ENCODE assay signal across 9 mouse cellular contexts in the genomic region with DNA sequence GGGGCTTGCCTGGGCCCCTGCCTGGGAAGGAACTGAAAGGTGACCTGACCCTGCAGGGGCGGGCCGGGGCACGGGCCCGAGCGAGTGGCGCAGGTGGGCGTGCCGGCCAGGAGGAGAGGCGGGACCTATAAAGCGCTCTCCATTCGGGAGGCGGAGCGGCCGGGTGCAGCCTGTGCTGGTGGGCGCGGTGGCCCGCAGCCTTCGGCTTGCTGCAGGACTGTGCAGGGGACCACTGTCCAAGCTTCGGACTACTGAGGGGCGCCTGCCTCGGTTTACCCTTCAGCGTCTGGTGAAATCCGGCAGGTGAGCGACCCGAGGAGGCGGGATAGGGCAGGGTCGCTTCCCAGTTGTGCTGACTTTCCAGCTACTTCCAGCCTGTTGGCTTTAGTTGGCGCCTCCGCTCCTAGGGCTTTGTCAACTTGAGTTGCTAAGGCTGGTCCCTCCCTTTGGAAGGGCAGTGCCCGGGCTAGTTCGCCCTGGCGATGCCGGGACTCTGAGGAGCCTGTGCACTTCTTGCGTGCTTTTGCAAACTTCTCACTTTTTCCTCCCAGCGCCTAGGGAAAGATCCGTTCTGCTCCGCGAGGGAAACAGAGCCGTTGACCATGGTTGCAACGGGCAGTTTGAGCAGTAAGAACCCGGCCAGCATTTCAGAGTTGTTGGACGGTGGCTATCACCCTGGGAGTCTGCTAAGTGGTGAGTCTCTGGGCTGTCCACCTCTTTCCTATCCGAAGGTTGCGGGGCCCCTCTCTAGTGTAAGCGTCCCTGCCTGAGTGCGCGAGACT. TPM values are rescaled to one million over a fixed set of nuclear protein-coding genes. Genes with fewer than 3 reads are reported as not detected.
DNase-seq lines count a peak whose midpoint lies in the region; ATAC-seq and TF ChIP-seq lines count a peak whose summit lies in the region.
"Had no signal": no experiment of that assay in that cellular context is flagged by ENCODE, and none has a peak within 500 bp of the region (broad histone marks: within the 10 kb centered on the region; RNA-seq: fewer than 3 reads in every experiment).

No protein-coding gene starts in this region.

- TF ChIP-seq POLR2A in cerebellum, adult 2 months (IDR thresholded peaks at IDR 0.05; ENCODE audit: borderline replicate concordance, insufficient read depth, low read length): no peak
- 0 out of 2 replicates have a peak, but pooled peaks have one; percentile 41 for TF ChIP-seq POLR2A in limb, embryonic 14.5 days (IDR thresholded peaks at IDR 0.05; ENCODE audit: borderline replicate concordance, extremely low read depth, insufficient read depth, insufficient read length)

- peak; percentile 41 for DNase-seq in layer of hippocampus, adult 11-12 months (ENCODE audit: low spot score)
- no peak for DNase-seq in layer of hippocampus, adult 8-10 months (ENCODE audit: low spot score in 2 of 2)
- DNase-seq in cerebellum, adult 2 months: peak; percentile 15 to 25
- peak; percentile 51 for DNase-seq in forelimb bud, embryonic 11.5 days (ENCODE audit: low read depth, low spot score)
- peak; percentile 37 for DNase-seq in limb, embryonic 14.5 days (ENCODE audit: low spot score)

- no peaks in the 10 kb centered on the region; the same call in 1 of the 2 replicates for H3K27me3 ChIP-seq in cerebellum, adult 2 months (ENCODE audit: control insufficient read depth, insufficient read depth, low read length)
- H3K27me3 ChIP-seq in hindbrain, embryonic 12.5 days: peaks cover 19% of the 10 kb centered on the region
- H3K27me3 ChIP-seq in limb, embryonic 14.5 days (ENCODE audit: control insufficient read depth, insufficient read depth, low read length): peaks cover 10% of the 10 kb centered on the region; the same call in 1 of the 2 replicates
- peaks cover 16% of the 10 kb centered on the region for H3K27me3 ChIP-seq in midbrain, embryonic 12.5 days
- no peaks in the 10 kb centered on the region for H3K27me3 ChIP-seq in stomach, embryonic 14.5 days (ENCODE audit: control insufficient read depth, insufficient read depth, low read length)

- no peak for TF ChIP-seq CTCF in cerebellum, adult 2 months (IDR thresholded peaks at IDR 0.05; ENCODE audit: borderline replicate concordance, insufficient read depth, low read depth, low read length)

- 2% methylated on average over 47 of the region's 47 CpGs for WGBS in cerebellum, adult 2 months
- WGBS in hindbrain, embryonic 12.5 days: 1% methylated on average over 47 of the region's 47 CpGs
- WGBS in limb, embryonic 14.5 days: 2% methylated on average over 44 of the region's 47 CpGs
- under 1% methylated on average over 47 of the region's 47 CpGs for WGBS in midbrain, embryonic 12.5 days
- WGBS in stomach, embryonic 14.5 days: under 1% methylated on average over 47 of the region's 47 CpGs

- H3K4me2 ChIP-seq in hindbrain, embryonic 12.5 days (replicated peaks): peak overlapping the region; percentile 80
- H3K4me2 ChIP-seq in limb, embryonic 14.5 days (replicated peaks; ENCODE audit: low read depth, low read length, severe bottlenecking): peak overlapping the region; percentile 96
- H3K4me2 ChIP-seq in midbrain, embryonic 12.5 days (replicated peaks): peak overlapping the region; percentile 87
- H3K4me2 ChIP-seq in stomach, embryonic 14.5 days (replicated peaks; ENCODE audit: low read depth, low read length): peak overlapping the region; percentile 84

- H3K36me3 ChIP-seq in hindbrain, embryonic 12.5 days: no peaks in the 10 kb centered on the region
- H3K36me3 ChIP-seq in limb, embryonic 14.5 days (ENCODE audit: control insufficient read depth, insufficient read depth, low read length): 0 out of 2 replicates have a peak, but pooled peaks cover 3% of the 10 kb centered on the region
- H3K36me3 ChIP-seq in midbrain, embryonic 12.5 days: 0 out of 2 replicates have a peak, but pooled peaks cover 3% of the 10 kb centered on the region
- H3K36me3 ChIP-seq in stomach, embryonic 14.5 days (ENCODE audit: control insufficient read depth, insufficient read depth, low read length): no peaks in the 10 kb centered on the region
- H3K36me3 ChIP-seq: G1E had no signal

- H3K9me3 ChIP-seq in hindbrain, embryonic 12.5 days (replicated peaks): no peaks in the 10 kb centered on the region
- H3K9me3 ChIP-seq in limb, embryonic 14.5 days (ENCODE audit: control insufficient read depth, low read length): no peaks in the 10 kb centered on the region
- H3K9me3 ChIP-seq in midbrain, embryonic 12.5 days: no peaks in the 10 kb centered on the region
- H3K9me3 ChIP-seq in stomach, embryonic 14.5 days (ENCODE audit: control insufficient read depth, low read depth, low read length): no peaks in the 10 kb centered on the region
- H3K9me3 ChIP-seq: G1E had no signal

- peak overlapping the region; percentile 53 for H3K9ac ChIP-seq in hindbrain, embryonic 12.5 days
- H3K9ac ChIP-seq in limb, embryonic 14.5 days (ENCODE audit: low read depth, low read length, severe bottlenecking): peak overlapping the region; percentile 58
- H3K9ac ChIP-seq in midbrain, embryonic 12.5 days (replicated peaks): peak overlapping the region; percentile 48
- no peak overlapping the region; the same call in 1 of the 2 replicates for H3K9ac ChIP-seq in stomach, embryonic 14.5 days (replicated peaks; ENCODE audit: low read depth, low read length)

- H3K4me1 ChIP-seq in cerebellum, adult 2 months (ENCODE audit: control insufficient read depth, insufficient read depth, low read length): peaks cover 3% of the 10 kb centered on the region; the same call in 1 of the 2 replicates
- H3K4me1 ChIP-seq in hindbrain, embryonic 12.5 days: peaks cover 15% of the 10 kb centered on the region
- peaks cover 4% of the 10 kb centered on the region; the same call in 1 of the 2 replicates for H3K4me1 ChIP-seq in limb, embryonic 14.5 days (ENCODE audit: control insufficient read depth, insufficient read depth, low read length)
- peaks cover 24% of the 10 kb centered on the region for H3K4me1 ChIP-seq in midbrain, embryonic 12.5 days
- no peaks in the 10 kb centered on the region for H3K4me1 ChIP-seq in stomach, embryonic 14.5 days (ENCODE audit: control insufficient read depth, insufficient read depth, low read length)

- H3K4me3 ChIP-seq in cerebellum, adult 2 months (replicated peaks; ENCODE audit: insufficient read depth, low read depth, low read length): peak overlapping the region; percentile 43
- peak overlapping the region; percentile 43 for H3K4me3 ChIP-seq in hindbrain, embryonic 12.5 days
- peak overlapping the region; percentile 61 for H3K4me3 ChIP-seq in limb, embryonic 14.5 days (replicated peaks; ENCODE audit: low read length)
- H3K4me3 ChIP-seq in midbrain, embryonic 12.5 days: peak overlapping the region; percentile 50
- H3K4me3 ChIP-seq in stomach, embryonic 14.5 days (ENCODE audit: low read depth, low read length): peak overlapping the region; percentile 45

- peak; percentile 94 for ATAC-seq in hindbrain, embryonic 12.5 days (ENCODE audit: low FRiP score)
- peak; percentile 91 for ATAC-seq in limb, embryonic 14.5 days (ENCODE audit: low FRiP score, low read depth)
- ATAC-seq in midbrain, embryonic 12.5 days (ENCODE audit: low FRiP score, low read depth): peak; percentile 94
- peak; percentile 91 for ATAC-seq in stomach, embryonic 14.5 days (ENCODE audit: insufficient number of reproducible peaks, insufficient read depth, low FRiP score, low read depth)

- no peak overlapping the region for H3K27ac ChIP-seq in cerebellum, adult 2 months (ENCODE audit: insufficient read depth, low read length)
- H3K27ac ChIP-seq in hindbrain, embryonic 12.5 days: no peak overlapping the region
- no peak overlapping the region; the same call in 1 of the 2 replicates for H3K27ac ChIP-seq in limb, embryonic 14.5 days (replicated peaks; ENCODE audit: low read depth, low read length)
- no peak overlapping the region for H3K27ac ChIP-seq in midbrain, embryonic 12.5 days (replicated peaks)
- no peak overlapping the region for H3K27ac ChIP-seq in stomach, embryonic 14.5 days (ENCODE audit: low read length)

RNA-seq across cellular contexts. Expression of gene Ddit4l, which starts 2.4 kb away (rescaled TPM):
- total RNA-seq in layer of hippocampus, adult 8-10 months (2022): 10 to 100 TPM; 11.2 to 14.3 (median 11.6) TPM
- polyA plus RNA-seq in cerebellum, adult 2 months (2012; rRNA removed): 2.0 and 4.1 TPM in 2 replicates
- polyA plus RNA-seq in hindbrain, embryonic 12.5 days (2016; fragmentation: Nextera tagmentation; extraction: Ambion mirVana): 10.5 and 12.1 TPM in 2 replicates
- polyA plus RNA-seq in limb, embryonic 14.5 days (2012; rRNA removed): 9.2 and 10.9 TPM in 2 replicates
- polyA plus RNA-seq in limb, embryonic 14.5 days (2014; fragmentation: Nextera tagmentation; extraction: Ambion mirVana): 20.4 and 21.0 TPM in 2 replicates
- 9.3 and 9.4 TPM in 2 replicates for polyA plus RNA-seq in midbrain, embryonic 12.5 days (2016; fragmentation: Nextera tagmentation; extraction: Ambion mirVana)
- polyA plus RNA-seq in stomach, embryonic 14.5 days (2014; fragmentation: Nextera tagmentation; extraction: Ambion mirVana): 3.8 and 6.4 TPM in 2 replicates
- polyA plus RNA-seq: G1E had no signal

RNA-seq across cellular contexts. Expression of gene Gm21962, which starts 47.6 kb away (rescaled TPM):
- total RNA-seq in layer of hippocampus, adult 8-10 months (2022): not detected
- not detected in 2 replicates for polyA plus RNA-seq in cerebellum, adult 2 months (2012; rRNA removed)
- polyA plus RNA-seq in hindbrain, embryonic 12.5 days (2016; fragmentation: Nextera tagmentation; extraction: Ambion mirVana): not detected in 2 replicates
- not detected in 2 replicates for polyA plus RNA-seq in limb, embryonic 14.5 days (2012; rRNA removed)
- not detected in 2 replicates for polyA plus RNA-seq in limb, embryonic 14.5 days (2014; fragmentation: Nextera tagmentation; extraction: Ambion mirVana)
- polyA plus RNA-seq in midbrain, embryonic 12.5 days (2016; fragmentation: Nextera tagmentation; extraction: Ambion mirVana): not detected in 2 replicates
- polyA plus RNA-seq in stomach, embryonic 14.5 days (2014; fragmentation: Nextera tagmentation; extraction: Ambion mirVana): not detected in 2 replicates
- polyA plus RNA-seq: G1E had no signal

Comparison
In these comparisons a context has a peak if more than half of its experiments do, and no peak if none do; other contexts are left out.
1. DNase-seq: peak in layer of hippocampus, adult 11-12 months (single experiment), cerebellum, adult 2 months (2 of 2), forelimb bud, embryonic 11.5 days (single experiment) and limb, embryonic 14.5 days (single experiment); none in layer of hippocampus, adult 8-10 months (0 of 2).
2. Peak in every context shown above with its lines, with median percentiles within 50 percentile points of each other: H3K4me3 ChIP-seq, ATAC-seq and H3K4me2 ChIP-seq.